Mouse (Mus musculus) CH12.LX (cell line): Measurements from ENCODE around the gene Gucy1a1. TPM values are rescaled to one million over a fixed set of nuclear protein-coding genes. Genes with fewer than 3 reads are reported as not detected.

ENCODE experiments used
- DNase-seq: peaks from one replicate; pipeline ENCODE4 v3.0.0-alpha.2; 2013; ENCODE audit errors: extremely low read depth
- H3K27ac ChIP-seq: 2 replicates; pipeline ENCODE4 v1.5.1; 2012; ENCODE audit warnings: low read depth, mild to moderate bottlenecking, control low read depth, moderate library complexity; ENCODE audit not compliant: insufficient read depth
- H3K27me3 ChIP-seq: replicated peaks from 2 replicates; pipeline ENCODE3; 2012; ENCODE audit warnings: inconsistent platforms
- H3K36me3 ChIP-seq, 2 experiments: replicated peaks in 1 of 2; 2 replicates each; pipeline versions ENCODE3 to v1.6.1; 2012; ENCODE audit warnings: inconsistent platforms in 1 of 2, low read length in 1 of 2, mild to moderate bottlenecking in 1 of 2, mixed read lengths in 1 of 2, moderate library complexity in 1 of 2; ENCODE audit not compliant: control insufficient read depth in 1 of 2, insufficient read depth in 1 of 2
- H3K4me1 ChIP-seq, 2 experiments: 2 replicates each; pipeline ENCODE4 v1.6.1; 2012; ENCODE audit warnings: inconsistent platforms in 1 of 2, moderate library complexity in 1 of 2; ENCODE audit not compliant: insufficient read depth in 2 of 2, control insufficient read depth in 1 of 2
- H3K4me2 ChIP-seq: 2 replicates; pipeline ENCODE4 v1.6.1; 2012; ENCODE audit warnings: low read depth, mild to moderate bottlenecking, control low read depth; ENCODE audit not compliant: poor library complexity, insufficient read depth, severe bottlenecking
- H3K4me3 ChIP-seq, 3 experiments: fragments of 150-350 bp in 1 of 3; sonication (generic) in 1 of 3; replicated peaks in 1 of 3; 2 replicates each; pipeline versions ENCODE3 to v1.5.1; 2011 to 2012; ENCODE audit warnings: low read depth in 2 of 3, low read length in 2 of 3, mild to moderate bottlenecking in 2 of 3, moderate library complexity in 2 of 3, control low read depth in 1 of 3, improper control_type of control experiment in 1 of 3, inconsistent platforms in 1 of 3, mixed read lengths in 1 of 3; ENCODE audit not compliant: poor library complexity in 1 of 3
- H3K79me2 ChIP-seq: replicated peaks from 2 replicates; pipeline ENCODE4 v1.6.1; 2012; ENCODE audit warnings: mild to moderate bottlenecking, moderate library complexity; ENCODE audit not compliant: control insufficient read depth, poor library complexity, insufficient read depth, severe bottlenecking; ENCODE audit errors: extremely low read depth
- H3K9ac ChIP-seq: 2 replicates; pipeline ENCODE4 v1.6.1; 2012; ENCODE audit warnings: low read depth, mild to moderate bottlenecking, control low read depth, moderate library complexity; ENCODE audit not compliant: insufficient read depth
- H3K9me3 ChIP-seq: replicated peaks from 2 replicates; pipeline ENCODE3; 2012; ENCODE audit warnings: low read length, inconsistent platforms, mixed read lengths
- BHLHE40 ChIP-seq: IDR thresholded peaks from 2 replicates; pipeline ENCODE4 v1.6.1; 2011; ENCODE audit warnings: mild to moderate bottlenecking, low read depth, low read length, improper control_type of control experiment
- CHD1 ChIP-seq: IDR thresholded peaks from 2 replicates; pipeline ENCODE4 v1.6.1; 2012; ENCODE audit warnings: low read depth, low read length, improper control_type of control experiment, inconsistent platforms
- CHD2 ChIP-seq: IDR thresholded peaks from 2 replicates; pipeline ENCODE4 v1.6.1; 2011; ENCODE audit warnings: low read length, improper control_type of control experiment
- CTCF ChIP-seq, 2 experiments: IDR thresholded peaks in 1 of 2; conservative IDR thresholded peaks in 1 of 2; 2 replicates each; pipeline ENCODE4 v1.5.1; 2011 to 2012; ENCODE audit warnings: low read depth in 2 of 2, low read length in 2 of 2, improper control_type of control experiment in 1 of 2, inconsistent platforms in 1 of 2, mild to moderate bottlenecking in 1 of 2, moderate library complexity in 1 of 2
- ELF1 ChIP-seq: IDR thresholded peaks from 2 replicates; pipeline ENCODE4 v1.6.1; 2014; ENCODE audit warnings: low read depth, mild to moderate bottlenecking, inconsistent platforms, low read length, improper control_type of control experiment
- ETS1 ChIP-seq: conservative IDR thresholded peaks from 2 replicates; pipeline ENCODE4 v1.6.1; 2012; ENCODE audit warnings: low read depth, mild to moderate bottlenecking, inconsistent platforms, low read length, improper control_type of control experiment, moderate library complexity
- GABPA ChIP-seq: IDR thresholded peaks from 2 replicates; pipeline ENCODE4 v1.6.1; 2012; ENCODE audit warnings: low read depth, low read length, improper control_type of control experiment, inconsistent platforms; ENCODE audit not compliant: insufficient replicate concordance
- HCFC1 ChIP-seq: IDR thresholded peaks from 2 replicates; pipeline ENCODE4 v1.6.1; 2012; ENCODE audit warnings: low read depth, mild to moderate bottlenecking, inconsistent platforms, low read length, improper control_type of control experiment
- JUND ChIP-seq: conservative IDR thresholded peaks from 2 replicates; pipeline ENCODE4 v1.6.1; 2011; ENCODE audit warnings: low read depth, low read length, improper control_type of control experiment
- KAT2A ChIP-seq: IDR thresholded peaks from 2 replicates; pipeline ENCODE4 v1.6.1; 2012; ENCODE audit warnings: low read length, improper control_type of control experiment, inconsistent platforms; ENCODE audit not compliant: insufficient replicate concordance
- MAFK ChIP-seq: IDR thresholded peaks from 2 replicates; pipeline ENCODE4 v1.6.1; 2011; ENCODE audit warnings: low read length, improper control_type of control experiment; ENCODE audit not compliant: insufficient replicate concordance
- MAX ChIP-seq: IDR thresholded peaks from 2 replicates; pipeline ENCODE4 v1.6.1; 2011; ENCODE audit warnings: low read length, improper control_type of control experiment
- MAZ ChIP-seq: IDR thresholded peaks from 2 replicates; pipeline ENCODE4 v1.6.1; 2012; ENCODE audit warnings: low read depth, mild to moderate bottlenecking, inconsistent platforms, low read length, improper control_type of control experiment, moderate library complexity
- MEF2A ChIP-seq: IDR thresholded peaks from 2 replicates; pipeline ENCODE4 v1.6.1; 2014; ENCODE audit warnings: low read depth, mild to moderate bottlenecking, inconsistent platforms, low read length, improper control_type of control experiment, borderline replicate concordance
- MYC ChIP-seq: IDR thresholded peaks from 2 replicates; pipeline ENCODE4 v1.6.1; 2011; ENCODE audit warnings: low read depth, mild to moderate bottlenecking, improper control_type of control experiment, low read length
- NRF1 ChIP-seq: IDR thresholded peaks from 2 replicates; pipeline ENCODE4 v1.6.1; 2014; ENCODE audit warnings: low read depth, mild to moderate bottlenecking, inconsistent platforms, low read length, improper control_type of control experiment, moderate library complexity
- PAX5 ChIP-seq: IDR thresholded peaks from 2 replicates; pipeline ENCODE4 v1.6.1; 2012; ENCODE audit warnings: low read length, inconsistent platforms, mixed read lengths
- POLR2AphosphoS2 ChIP-seq: IDR thresholded peaks from 2 replicates; pipeline ENCODE4 v1.6.1; 2011; ENCODE audit warnings: low read depth, low read length, improper control_type of control experiment
- RAD21 ChIP-seq: IDR thresholded peaks from 2 replicates; pipeline ENCODE4 v1.6.1; 2011; ENCODE audit warnings: low read depth, mild to moderate bottlenecking, low read length, improper control_type of control experiment, moderate library complexity
- RCOR1 ChIP-seq: conservative IDR thresholded peaks from 2 replicates; pipeline ENCODE4 v1.6.1; 2012; ENCODE audit warnings: low read depth, mild to moderate bottlenecking, inconsistent platforms, low read length, improper control_type of control experiment
- SIN3A ChIP-seq: IDR thresholded peaks from 2 replicates; pipeline ENCODE4 v1.6.1; 2012; ENCODE audit warnings: low read length, improper control_type of control experiment, inconsistent platforms
- SMC3 ChIP-seq: IDR thresholded peaks from 2 replicates; pipeline ENCODE4 v1.6.1; 2011; ENCODE audit warnings: low read depth, low read length, improper control_type of control experiment
- TBP ChIP-seq: conservative IDR thresholded peaks from 2 replicates; pipeline ENCODE4 v1.6.1; 2011; ENCODE audit warnings: low read depth, low read length, improper control_type of control experiment
- UBTF ChIP-seq: IDR thresholded peaks from 2 replicates; pipeline ENCODE4 v1.6.1; 2012; ENCODE audit warnings: low read depth, mild to moderate bottlenecking, inconsistent platforms, low read length, improper control_type of control experiment, moderate library complexity
- USF1 ChIP-seq: IDR thresholded peaks from 2 replicates; pipeline ENCODE4 v1.6.1; 2014; ENCODE audit warnings: low read depth, mild to moderate bottlenecking, inconsistent platforms, low read length, improper control_type of control experiment
- ZC3H11A ChIP-seq: IDR thresholded peaks from 2 replicates; pipeline ENCODE4 v1.6.1; 2012; ENCODE audit warnings: low read depth, mild to moderate bottlenecking, inconsistent platforms, low read length, improper control_type of control experiment
- ZKSCAN1 ChIP-seq: IDR thresholded peaks from 2 replicates; pipeline ENCODE4 v1.6.1; 2012; ENCODE audit warnings: low read depth, inconsistent platforms, low read length, improper control_type of control experiment, borderline replicate concordance
- ZMIZ1 ChIP-seq: IDR thresholded peaks from 2 replicates; pipeline ENCODE4 v1.6.1; 2012; ENCODE audit warnings: low read depth, mild to moderate bottlenecking, inconsistent platforms, low read length, improper control_type of control experiment
- ZNF384 ChIP-seq: IDR thresholded peaks from 2 replicates; pipeline ENCODE4 v1.6.1; 2012; ENCODE audit warnings: low read depth, low read length, improper control_type of control experiment, inconsistent platforms
- dilution Hi-C: fragments of 300-500 bp; cut with MboI; formaldehyde crosslinking; loops from 2 replicates; pipeline ENCODE4 v1.14.3; 2020; ENCODE audit warnings: low sequenced_read_pairs; ENCODE audit not compliant: extremely low pct_unique_long_range_greater_than_20kb, extremely low pct_ligation_motif_present
- in situ Hi-C: fragments of 300-500 bp; cut with MboI; formaldehyde crosslinking; loops from 3 replicates; pipeline ENCODE4 v1.14.3; 2019; ENCODE audit warnings: low sequenced_read_pairs, low pct_ligation_motif_present, low pct_unique_long_range_greater_than_20kb, mixed read lengths
- polyA plus RNA-seq: library from polyadenylated mRNA; unstranded; fragments of >175 nt; gene quantifications from 2 replicates; pipeline ENCODE4 v1.2.1, GENCODE M21; 2012; ENCODE audit warnings: low read depth; ENCODE audit not compliant: insufficient read length
- total RNA-seq, 2 experiments: library from RNA; depleted of rRNA; stranded (reverse); fragments of 300-350 nt in 1 of 2; fragments of >200 nt in 1 of 2; gene quantifications; 2 replicates each; pipeline ENCODE4 v1.2.3; 2012 to 2014

Gucy1a1 gene
- total and polyA plus RNA-seq, 3 experiments, result not detected

DNA sequence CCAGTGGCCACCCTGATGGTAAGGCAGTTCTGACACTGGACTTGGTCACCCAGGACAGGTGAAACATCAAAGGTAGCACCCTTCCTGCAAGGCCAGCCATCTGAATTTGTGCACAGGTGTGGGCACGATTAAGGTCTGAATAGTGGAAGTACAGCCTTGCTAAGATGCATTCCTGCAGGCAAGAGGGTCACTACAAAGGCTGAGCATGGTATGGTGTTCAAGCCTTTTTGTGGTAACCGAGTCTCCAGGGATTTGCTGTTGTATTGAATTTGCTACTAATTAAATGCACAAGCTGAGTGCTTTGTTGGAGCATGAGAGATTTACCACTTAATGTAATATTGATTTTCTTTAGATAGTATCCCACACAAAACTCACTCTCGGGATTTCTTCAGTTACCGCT, 97.5 kb downstream of the Gucy1a1 start:
- dilution Hi-C loops, result no loop called here
- Histone ChIP-seq H3K4me2 (no peak overlapping the region), H3K9me3 (no peaks in the 10 kb centered on the region), H3K36me3 (no peaks in the 10 kb centered on the region), H3K27me3 (no peaks in the 10 kb centered on the region), H3K9ac (no peak overlapping the region), H3K4me1 (no peaks in the 10 kb centered on the region), H3K4me3 (no peak overlapping the region)
- no peak for TF ChIP-seq ZMIZ1
- TF ChIP-seq MYC, result no peak
- TF ChIP-seq MEF2A, result no peak
- TF ChIP-seq NRF1, result no peak
- TF ChIP-seq TBP, result no peak
- TF ChIP-seq SMC3, result no peak
- no peak for TF ChIP-seq ZNF384
- TF ChIP-seq BHLHE40, result no peak
- TF ChIP-seq, all 38 proteins: peak for 0
- in situ Hi-C loops, result loop anchor here (25.0 kb wide), 1 partner anchor 289 kb away; no protein-coding TSS in a partner anchor
- no peak for DNase-seq
- no peak overlapping the region for H3K27ac ChIP-seq
- H3K79me2 ChIP-seq, result no peaks in the 10 kb centered on the region

DNA sequence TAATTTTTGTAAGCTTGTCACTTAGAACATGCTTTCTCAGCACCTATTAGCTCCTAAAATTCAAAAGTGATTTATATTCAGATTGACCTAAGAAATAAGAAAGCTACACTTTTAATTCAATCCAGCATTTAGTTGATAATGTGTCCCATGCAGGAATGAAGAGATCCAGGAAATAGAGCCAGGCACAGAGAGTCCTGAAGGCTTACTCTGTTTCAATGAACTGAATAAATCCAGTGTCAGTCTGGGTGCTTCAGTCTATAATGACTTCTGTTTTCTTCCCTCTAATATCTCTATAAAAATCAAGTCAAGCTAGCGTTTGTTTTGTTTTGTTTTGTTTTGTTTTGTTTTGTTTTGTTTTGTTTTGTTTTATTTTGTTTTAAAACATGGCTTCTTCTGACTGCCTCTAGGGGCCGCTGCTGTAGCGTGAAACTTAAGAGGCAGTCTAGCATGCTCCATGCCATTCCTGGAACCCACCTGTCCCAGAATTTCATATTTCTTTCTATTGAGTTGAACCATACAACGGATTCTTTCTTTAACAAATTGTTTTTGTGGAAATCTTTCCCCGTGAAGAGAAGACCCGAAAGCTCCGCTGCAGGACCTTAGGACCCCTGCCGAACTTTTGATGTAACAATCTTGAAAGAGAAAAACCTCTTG, 98.4 kb downstream of the Gucy1a1 start:
- Histone ChIP-seq H3K4me3 (no peak overlapping the region), H3K9ac (no peak overlapping the region), H3K36me3 (no peaks in the 10 kb centered on the region), H3K27me3 (no peaks in the 10 kb centered on the region), H3K4me2 (no peak overlapping the region), H3K79me2 (no peaks in the 10 kb centered on the region), H3K27ac (no peak overlapping the region), H3K4me1 (no peaks in the 10 kb centered on the region), H3K9me3 (no peaks in the 10 kb centered on the region)
- DNase-seq, result peak; percentile 17
- dilution Hi-C loops, result no loop called here
- in situ Hi-C loops, result loop anchor here (25.0 kb wide), 1 partner anchor 290 kb away; no protein-coding TSS in a partner anchor
- peak; percentile 16 to 76; a peak in 3 of 4 replicates for TF ChIP-seq CTCF (conservative IDR thresholded peaks at IDR 0.05 in 1 of 2, IDR thresholded peaks at IDR 0.05 in 1 of 2; ENCODE audit: low read depth in 2 of 2, low read length in 2 of 2)
- TF ChIP-seq TBP, result no peak
- no peak for TF ChIP-seq POLR2AphosphoS2
- TF ChIP-seq MAZ, result no peak
- TF ChIP-seq HCFC1, result no peak
- TF ChIP-seq CHD1, result no peak
- no peak for TF ChIP-seq USF1
- TF ChIP-seq BHLHE40, result no peak
- TF ChIP-seq MAFK, result no peak
- TF ChIP-seq ZMIZ1, result no peak
- TF ChIP-seq KAT2A, result no peak
- TF ChIP-seq GABPA, result no peak
- TF ChIP-seq CHD2, result no peak
- TF ChIP-seq NRF1, result no peak
- peak; percentile 44; the same call in 1 of the 2 replicates for TF ChIP-seq ZKSCAN1
- peak; percentile 80 for TF ChIP-seq RAD21
- no peak for TF ChIP-seq PAX5
- 0 out of 2 replicates have a peak, but pooled peaks have one; percentile 4 for TF ChIP-seq ZC3H11A
- 0 out of 2 replicates have a peak, but pooled peaks have one; percentile 15 for TF ChIP-seq ELF1
- TF ChIP-seq SIN3A, result no peak
- no peak for TF ChIP-seq MYC
- TF ChIP-seq MAX, result no peak
- TF ChIP-seq ETS1, result no peak
- no peak for TF ChIP-seq JUND
- no peak for TF ChIP-seq ZNF384
- TF ChIP-seq RCOR1, result no peak
- no peak for TF ChIP-seq UBTF
- peak; percentile 58 for TF ChIP-seq SMC3
- TF ChIP-seq MEF2A, result no peak
